Mouse (Mus musculus) E14TG2a.4 (cell line): ENCODE data around the gene Sulf2.

ENCODE experiments used
- CTCF ChIP-seq: conservative IDR thresholded peaks from 2 replicates; pipeline ENCODE4 v1.5.1; 2014; ENCODE audit warnings: low read length
- NANOG ChIP-seq: IDR thresholded peaks from 2 replicates; pipeline ENCODE4 v1.6.1; 2014; ENCODE audit warnings: borderline replicate concordance, low read length, mixed read lengths
- POU5F1 ChIP-seq: IDR thresholded peaks from 2 replicates; pipeline ENCODE4 v1.6.1; 2014; ENCODE audit warnings: low read length, borderline replicate concordance

DNA sequence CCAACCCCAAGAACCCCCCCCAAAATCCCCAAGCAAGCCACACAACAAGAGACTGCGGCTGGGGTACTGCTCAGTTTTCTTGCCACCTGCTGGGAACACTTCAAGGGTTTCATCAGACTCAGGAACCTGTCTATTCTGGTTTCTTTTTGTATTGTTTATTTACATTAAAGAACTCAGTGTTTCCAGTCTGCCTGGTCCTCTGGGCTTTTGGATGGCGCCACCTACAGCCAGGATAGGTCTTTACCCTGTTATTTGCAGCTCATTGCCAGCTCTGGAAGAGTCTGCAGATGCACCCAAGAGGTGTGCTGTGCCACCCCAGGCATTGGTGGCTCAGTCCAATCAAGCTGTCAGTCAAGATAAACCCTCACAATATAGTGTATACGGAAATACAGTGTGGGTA, 119.7 kb downstream of the Sulf2 start:
- TF ChIP-seq CTCF (peak; percentile 52), POU5F1 (no peak), NANOG (no peak; the same call in 1 of the 2 replicates)
